Mouse (Mus musculus) stomach, postnatal 0 days (tissue): Measurements from ENCODE around the gene Trappc11.

Experiments
- CTCF ChIP-seq: IDR thresholded peaks from 2 replicates; pipeline ENCODE4 v1.5.1; 2016; ENCODE audit warnings: antibody characterized with exemption, low read depth, mild to moderate bottlenecking, moderate library complexity
- EP300 ChIP-seq: optimal IDR thresholded peaks from 2 replicates; pipeline ENCODE3; 2016; ENCODE audit warnings: antibody characterized with exemption

DNA sequence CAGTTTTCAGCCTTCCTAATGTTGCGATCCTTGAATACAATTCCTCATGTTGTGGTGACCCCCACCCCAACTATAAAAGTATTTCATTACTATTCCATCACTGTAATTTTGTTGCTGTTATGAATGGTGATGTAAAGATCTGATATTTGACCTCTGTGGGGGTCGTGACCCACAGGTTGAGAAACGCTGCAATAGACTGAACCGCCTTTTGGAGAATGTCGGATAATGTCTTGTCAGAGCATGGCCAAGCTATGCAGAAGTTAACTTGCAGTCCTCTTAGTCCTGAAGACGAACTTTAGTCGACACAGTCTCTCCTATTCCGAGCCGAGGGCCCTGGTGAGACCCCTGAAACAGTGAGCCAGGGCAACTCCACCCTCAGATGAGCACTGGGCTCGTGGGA, 13.8 kb upstream of the Trappc11 start:
- no peak for TF ChIP-seq CTCF
- TF ChIP-seq EP300 = no peak
